Mouse (Mus musculus): ENCODE measurements around the gene Sema4a.

GRCm38 (mm10) chr3:88479828-88480227 is 18.8 kb upstream of the Sema4a start:
- TF ChIP-seq CTCF (IDR thresholded peaks at IDR 0.05; ENCODE audit: low read depth): no peak
- TF ChIP-seq EP300 (optimal IDR thresholded peaks at IDR 0.05): no peak
